In genomic region chr11:111843728-111844258, GRCm38 (mm10) we compare ENCODE assay signal across 10 mouse cellular contexts.
DNase-seq lines count a peak whose midpoint lies in the region; ATAC-seq and TF ChIP-seq lines count a peak whose summit lies in the region.
"Had no signal": no experiment of that assay in that cellular context is flagged by ENCODE, and none has a peak within 500 bp of the region (broad histone marks: within the 10 kb centered on the region; RNA-seq: fewer than 3 reads in every experiment).

No protein-coding gene starts in this region.

- H3K9me3 ChIP-seq in midbrain, embryonic 10.5 days (replicated peaks): no peaks in the 10 kb centered on the region
- no peaks in the 10 kb centered on the region for H3K9me3 ChIP-seq in midbrain, postnatal 0 days (ENCODE audit: low read length)
- no peaks in the 10 kb centered on the region for H3K9me3 ChIP-seq in embryonic facial prominence, embryonic 10.5 days
- H3K9me3 ChIP-seq: heart, embryonic 13.5 days had no signal

- peaks cover 97% of the 10 kb centered on the region for H3K27me3 ChIP-seq in midbrain, embryonic 10.5 days (ENCODE audit: low read depth, poor library complexity, severe bottlenecking)
- no peaks in the 10 kb centered on the region for H3K27me3 ChIP-seq in midbrain, postnatal 0 days (ENCODE audit: insufficient read depth, low read length)
- peaks cover 19% of the 10 kb centered on the region for H3K27me3 ChIP-seq in embryonic facial prominence, embryonic 10.5 days (replicated peaks; ENCODE audit: low read depth, poor library complexity, severe bottlenecking)
- H3K27me3 ChIP-seq: heart, embryonic 13.5 days; megakaryocyte, embryonic 14.5 days had no signal

- no peak for TF ChIP-seq CTCF in midbrain, postnatal 0 days (IDR thresholded peaks at IDR 0.05)

- no peak overlapping the region for H3K4me2 ChIP-seq in midbrain, postnatal 0 days (ENCODE audit: low read depth, low read length, poor library complexity, severe bottlenecking)
- H3K4me2 ChIP-seq: heart, embryonic 13.5 days had no signal

- no peak overlapping the region for H3K27ac ChIP-seq in midbrain, embryonic 10.5 days (replicated peaks)
- H3K27ac ChIP-seq in midbrain, postnatal 0 days (ENCODE audit: low read depth, low read length): no peak overlapping the region
- H3K27ac ChIP-seq in embryonic facial prominence, embryonic 10.5 days (replicated peaks): no peak overlapping the region
- H3K27ac ChIP-seq: heart, embryonic 13.5 days had no signal

- no peaks in the 10 kb centered on the region for H3K36me3 ChIP-seq in midbrain, embryonic 10.5 days
- no peaks in the 10 kb centered on the region for H3K36me3 ChIP-seq in midbrain, postnatal 0 days (ENCODE audit: insufficient read depth, low read length)
- no peaks in the 10 kb centered on the region for H3K36me3 ChIP-seq in embryonic facial prominence, embryonic 10.5 days (replicated peaks)
- H3K36me3 ChIP-seq: heart, embryonic 13.5 days had no signal

- WGBS in midbrain, embryonic 10.5 days: 5% methylated on average over 4 of the region's 4 CpGs
- WGBS in midbrain, postnatal 0 days: 16% methylated on average over 4 of the region's 4 CpGs
- 8% methylated on average over 4 of the region's 4 CpGs for WGBS in embryonic facial prominence, embryonic 10.5 days

- H3K4me3 ChIP-seq in midbrain, embryonic 10.5 days: no peak overlapping the region
- H3K4me3 ChIP-seq in midbrain, postnatal 0 days (ENCODE audit: low read depth, low read length): no peak overlapping the region
- H3K4me3 ChIP-seq in embryonic facial prominence, embryonic 10.5 days: no peak overlapping the region
- H3K4me3 ChIP-seq: heart, embryonic 13.5 days; megakaryocyte, embryonic 14.5 days had no signal

- DNase-seq in midbrain, embryonic 10.5 days (ENCODE audit: low spot score): peak; percentile 61
- no peak for DNase-seq in midbrain, postnatal 0 days (ENCODE audit: low spot score)
- peak; percentile 30 for DNase-seq in embryonic facial prominence, embryonic 10.5 days (ENCODE audit: low spot score)
- peak; percentile 55 for DNase-seq in mesoderm, embryonic 11.5 days (ENCODE audit: low read depth, low spot score)
- no peak for DNase-seq in cerebellum, adult 18-20 months
- DNase-seq in frontal cortex, postnatal 14 days (ENCODE audit: low spot score in 2 of 2): no peak
- DNase-seq in kidney, postnatal 10 days: no peak
- DNase-seq: kidney, adult 11 months had no signal

- no peak for ATAC-seq in midbrain, postnatal 0 days (ENCODE audit: low FRiP score)

- H3K9ac ChIP-seq in midbrain, postnatal 0 days (replicated peaks; ENCODE audit: low read length, poor library complexity, severe bottlenecking): no peak overlapping the region
- H3K9ac ChIP-seq: heart, embryonic 13.5 days had no signal

- peaks cover 20% of the 10 kb centered on the region for H3K4me1 ChIP-seq in midbrain, embryonic 10.5 days
- no peaks in the 10 kb centered on the region for H3K4me1 ChIP-seq in midbrain, postnatal 0 days (ENCODE audit: insufficient read depth, low read length)
- peaks cover 17% of the 10 kb centered on the region for H3K4me1 ChIP-seq in embryonic facial prominence, embryonic 10.5 days
- H3K4me1 ChIP-seq: megakaryocyte, embryonic 14.5 days had no signal

Comparison
In these comparisons a context has a peak if more than half of its experiments do, and no peak if none do; other contexts are left out.
1. DNase-seq: peak in midbrain, embryonic 10.5 days (single experiment), embryonic facial prominence, embryonic 10.5 days (single experiment) and mesoderm, embryonic 11.5 days (single experiment); none in midbrain, postnatal 0 days (single experiment), cerebellum, adult 18-20 months (0 of 2), frontal cortex, postnatal 14 days (0 of 2) and kidney, postnatal 10 days (single experiment).